Mouse (Mus musculus) liver, postnatal 0 days (tissue): ENCODE measurements around the gene Dctn1.
"Not testable (repeated sequence)": the region's sequence is repeated elsewhere in the genome, so short reads cannot be mapped to it uniquely, and the experiment has no call there.

Experiments
- CTCF ChIP-seq: sonication (generic); IDR thresholded peaks from 2 replicates; pipeline ENCODE4 v1.5.1; 2016; ENCODE audit warnings: antibody characterized with exemption, low read depth
- EP300 ChIP-seq: IDR thresholded peaks from 2 replicates; pipeline ENCODE4 v1.6.1; 2016; ENCODE audit warnings: antibody characterized with exemption, low read depth, mild to moderate bottlenecking

GRCm38 (mm10) chr6:83159456-83159855 is 6.3 kb upstream of the Dctn1 start:
- peak; percentile 72 for TF ChIP-seq CTCF
- TF ChIP-seq EP300: not testable (repeated sequence)
